Mouse (Mus musculus): ENCODE data around the gene Ar. TPM values are rescaled to one million over a fixed set of nuclear protein-coding genes. Genes with fewer than 3 reads are reported as not detected.

Ar gene
- 0.59 and 0.71 TPM in 2 replicates for polyA plus RNA-seq (2012; rRNA removed)

DNA sequence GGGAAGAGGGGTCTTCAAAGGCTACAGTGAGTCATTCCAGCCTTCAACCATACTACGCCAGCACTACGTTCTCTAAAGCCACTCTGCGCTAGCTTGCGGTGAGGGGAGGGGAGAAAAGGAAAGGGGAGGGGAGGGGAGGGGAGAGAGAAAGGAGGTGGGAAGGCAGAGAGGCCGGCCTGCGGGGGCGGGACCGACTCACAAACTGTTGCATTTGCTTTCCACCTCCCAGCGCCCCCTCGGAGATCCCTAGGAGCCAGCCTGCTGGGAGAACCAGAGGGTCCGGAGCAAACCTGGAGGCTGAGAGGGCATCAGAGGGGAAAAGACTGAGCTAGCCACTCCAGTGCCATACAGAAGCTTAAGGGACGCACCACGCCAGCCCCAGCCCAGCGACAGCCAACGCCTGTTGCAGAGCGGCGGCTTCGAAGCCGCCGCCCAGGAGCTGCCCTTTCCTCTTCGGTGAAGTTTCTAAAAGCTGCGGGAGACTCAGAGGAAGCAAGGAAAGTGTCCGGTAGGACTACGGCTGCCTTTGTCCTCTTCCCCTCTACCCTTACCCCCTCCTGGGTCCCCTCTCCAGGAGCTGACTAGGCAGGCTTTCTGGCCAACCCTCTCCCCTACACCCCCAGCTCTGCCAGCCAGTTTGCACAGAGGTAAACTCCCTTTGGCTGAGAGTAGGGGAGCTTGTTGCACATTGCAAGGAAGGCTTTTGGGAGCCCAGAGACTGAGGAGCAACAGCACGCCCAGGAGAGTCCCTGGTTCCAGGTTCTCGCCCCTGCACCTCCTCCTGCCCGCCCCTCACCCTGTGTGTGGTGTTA lies at the start of gene Ar:
Ar (plus strand) TSS at position 239 of the 812 bp plus-strand sequence.
- H3K4me1 ChIP-seq (replicated peaks; ENCODE audit: control insufficient read depth, insufficient read depth, low read length): peaks cover 2% of the 10 kb centered on the region; the same call in 1 of the 2 replicates
- peak; percentile 14 for DNase-seq

DNA sequence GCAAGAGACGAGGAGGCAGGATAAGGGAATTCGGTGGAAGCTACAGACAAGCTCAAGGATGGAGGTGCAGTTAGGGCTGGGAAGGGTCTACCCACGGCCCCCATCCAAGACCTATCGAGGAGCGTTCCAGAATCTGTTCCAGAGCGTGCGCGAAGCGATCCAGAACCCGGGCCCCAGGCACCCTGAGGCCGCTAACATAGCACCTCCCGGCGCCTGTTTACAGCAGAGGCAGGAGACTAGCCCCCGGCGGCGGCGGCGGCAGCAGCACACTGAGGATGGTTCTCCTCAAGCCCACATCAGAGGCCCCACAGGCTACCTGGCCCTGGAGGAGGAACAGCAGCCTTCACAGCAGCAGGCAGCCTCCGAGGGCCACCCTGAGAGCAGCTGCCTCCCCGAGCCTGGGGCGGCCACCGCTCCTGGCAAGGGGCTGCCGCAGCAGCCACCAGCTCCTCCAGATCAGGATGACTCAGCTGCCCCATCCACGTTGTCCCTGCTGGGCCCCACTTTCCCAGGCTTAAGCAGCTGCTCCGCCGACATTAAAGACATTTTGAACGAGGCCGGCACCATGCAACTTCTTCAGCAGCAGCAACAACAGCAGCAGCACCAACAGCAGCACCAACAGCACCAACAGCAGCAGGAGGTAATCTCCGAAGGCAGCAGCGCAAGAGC lies 1.3 kb downstream of the Ar start:
- WGBS: 5% methylated on average over 22 of the region's 30 CpGs
- H3K27me3 ChIP-seq (ENCODE audit: control insufficient read depth, insufficient read depth, low read length): peaks cover 2% of the 10 kb centered on the region; the same call in 1 of the 2 replicates
- no peak for TF ChIP-seq POLR2A (IDR thresholded peaks at IDR 0.05; ENCODE audit: control insufficient read depth, extremely low read depth, insufficient read depth, low read length, poor library complexity)
- no peak for TF ChIP-seq CTCF (IDR thresholded peaks at IDR 0.05; ENCODE audit: borderline replicate concordance, control insufficient read depth, extremely low read depth, insufficient read depth, low read length, poor library complexity)
- no peak overlapping the region for H3K27ac ChIP-seq (ENCODE audit: control insufficient read depth, insufficient read depth, low read length)
- H3K4me3 ChIP-seq (ENCODE audit: control insufficient read depth, insufficient read depth, low read length): peak overlapping the region; percentile 24
- no peaks in the 10 kb centered on the region for H3K36me3 ChIP-seq (ENCODE audit: control insufficient read depth, insufficient read depth, low read length)
- H3K4me1 ChIP-seq (replicated peaks; ENCODE audit: control insufficient read depth, insufficient read depth, low read length): peaks cover 2% of the 10 kb centered on the region; the same call in 1 of the 2 replicates
- DNase-seq: no peak

More for the DNA sequence above, at the start of gene Ar:
- H3K36me3 ChIP-seq (ENCODE audit: control insufficient read depth, insufficient read depth, low read length): no peaks in the 10 kb centered on the region
- peaks cover 2% of the 10 kb centered on the region; the same call in 1 of the 2 replicates for H3K27me3 ChIP-seq (ENCODE audit: control insufficient read depth, insufficient read depth, low read length)
- H3K4me3 ChIP-seq (ENCODE audit: control insufficient read depth, insufficient read depth, low read length): peak within 1 kb of the TSS; percentile 44
- no peak within 1 kb of the TSS for H3K27ac ChIP-seq (ENCODE audit: control insufficient read depth, insufficient read depth, low read length)
- WGBS: 1% methylated on average over 25 of the region's 27 CpGs
- TF ChIP-seq CTCF (IDR thresholded peaks at IDR 0.05; ENCODE audit: borderline replicate concordance, control insufficient read depth, extremely low read depth, insufficient read depth, low read length, poor library complexity) (no peak), POLR2A (IDR thresholded peaks at IDR 0.05; ENCODE audit: control insufficient read depth, extremely low read depth, insufficient read depth, low read length, poor library complexity) (no peak)

DNA sequence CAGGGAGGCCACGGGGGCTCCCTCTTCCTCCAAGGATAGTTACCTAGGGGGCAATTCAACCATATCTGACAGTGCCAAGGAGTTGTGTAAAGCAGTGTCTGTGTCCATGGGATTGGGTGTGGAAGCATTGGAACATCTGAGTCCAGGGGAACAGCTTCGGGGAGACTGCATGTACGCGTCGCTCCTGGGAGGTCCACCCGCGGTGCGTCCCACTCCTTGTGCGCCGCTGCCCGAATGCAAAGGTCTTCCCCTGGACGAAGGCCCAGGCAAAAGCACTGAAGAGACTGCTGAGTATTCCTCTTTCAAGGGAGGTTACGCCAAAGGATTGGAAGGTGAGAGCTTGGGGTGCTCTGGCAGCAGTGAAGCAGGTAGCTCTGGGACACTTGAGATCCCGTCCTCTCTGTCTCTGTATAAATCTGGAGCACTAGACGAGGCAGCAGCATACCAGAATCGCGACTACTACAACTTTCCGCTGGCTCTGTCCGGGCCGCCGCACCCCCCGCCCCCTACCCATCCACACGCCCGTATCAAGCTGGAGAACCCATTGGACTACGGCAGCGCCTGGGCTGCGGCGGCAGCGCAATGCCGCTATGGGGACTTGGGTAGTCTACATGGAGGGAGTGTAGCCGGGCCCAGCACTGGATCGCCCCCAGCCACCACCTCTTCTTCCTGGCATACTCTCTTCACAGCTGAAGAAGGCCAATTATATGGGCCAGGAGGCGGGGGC lies 2.0 kb downstream of the Ar start:
- no peak overlapping the region for H3K27ac ChIP-seq (ENCODE audit: control insufficient read depth, insufficient read depth, low read length)
- DNase-seq: no peak
- H3K4me1 ChIP-seq (replicated peaks; ENCODE audit: control insufficient read depth, insufficient read depth, low read length): peaks cover 2% of the 10 kb centered on the region; the same call in 1 of the 2 replicates
- H3K4me3 ChIP-seq (ENCODE audit: control insufficient read depth, insufficient read depth, low read length): peak overlapping the region; percentile 24; the same call in 1 of the 2 replicates
- H3K36me3 ChIP-seq (ENCODE audit: control insufficient read depth, insufficient read depth, low read length): no peaks in the 10 kb centered on the region
- no peak for TF ChIP-seq CTCF (IDR thresholded peaks at IDR 0.05; ENCODE audit: borderline replicate concordance, control insufficient read depth, extremely low read depth, insufficient read depth, low read length, poor library complexity)
- no peak for TF ChIP-seq POLR2A (IDR thresholded peaks at IDR 0.05; ENCODE audit: control insufficient read depth, extremely low read depth, insufficient read depth, low read length, poor library complexity)
- H3K27me3 ChIP-seq (ENCODE audit: control insufficient read depth, insufficient read depth, low read length): peaks cover 2% of the 10 kb centered on the region; the same call in 1 of the 2 replicates
- whole genome bisulfite sequencing: 7% methylated on average over 29 of the region's 33 CpGs

DNA sequence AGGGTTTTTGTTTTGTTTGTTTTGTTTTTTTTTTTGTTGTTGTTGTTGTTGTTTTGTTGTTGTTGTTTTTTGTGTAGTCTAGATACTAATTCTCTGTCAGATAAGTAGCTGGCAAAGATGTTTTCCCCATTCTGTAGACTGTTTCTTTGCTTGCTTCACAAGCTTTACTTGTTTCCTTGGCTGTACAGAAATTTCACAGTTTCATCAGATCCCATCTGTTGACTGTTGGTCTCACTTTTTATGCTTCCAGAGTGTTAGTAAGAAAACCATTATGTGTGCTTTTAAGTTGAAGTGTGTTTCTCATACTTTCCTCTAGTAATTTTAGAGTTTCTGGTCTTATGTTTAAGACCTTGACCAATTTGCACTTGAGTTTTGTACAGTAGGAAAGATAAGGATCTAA lies 41.2 kb downstream of the Ar start:
- no peak for DNase-seq
- no peaks in the 10 kb centered on the region for H3K36me3 ChIP-seq (ENCODE audit: control insufficient read depth, insufficient read depth, low read length)
- no peaks in the 10 kb centered on the region for H3K27me3 ChIP-seq (ENCODE audit: control insufficient read depth, insufficient read depth, low read length)
- TF ChIP-seq POLR2A (IDR thresholded peaks at IDR 0.05; ENCODE audit: control insufficient read depth, extremely low read depth, insufficient read depth, low read length, poor library complexity) (no peak), CTCF (IDR thresholded peaks at IDR 0.05; ENCODE audit: borderline replicate concordance, control insufficient read depth, extremely low read depth, insufficient read depth, low read length, poor library complexity) (no peak)
- H3K4me3 ChIP-seq (ENCODE audit: control insufficient read depth, insufficient read depth, low read length): no peak overlapping the region
- no peaks in the 10 kb centered on the region for H3K4me1 ChIP-seq (replicated peaks; ENCODE audit: control insufficient read depth, insufficient read depth, low read length)
- no peak overlapping the region for H3K27ac ChIP-seq (ENCODE audit: control insufficient read depth, insufficient read depth, low read length)

GRCm38 (mm10) chrX:98205766-98206165 lies 57.2 kb downstream of the Ar start:
- H3K4me1 ChIP-seq (replicated peaks; ENCODE audit: control insufficient read depth, insufficient read depth, low read length): no peaks in the 10 kb centered on the region
- TF ChIP-seq CTCF (IDR thresholded peaks at IDR 0.05; ENCODE audit: borderline replicate concordance, control insufficient read depth, extremely low read depth, insufficient read depth, low read length, poor library complexity): no peak
- no peak for TF ChIP-seq POLR2A (IDR thresholded peaks at IDR 0.05; ENCODE audit: control insufficient read depth, extremely low read depth, insufficient read depth, low read length, poor library complexity)
- no peak overlapping the region for H3K4me3 ChIP-seq (ENCODE audit: control insufficient read depth, insufficient read depth, low read length)
- H3K27me3 ChIP-seq (ENCODE audit: control insufficient read depth, insufficient read depth, low read length): no peaks in the 10 kb centered on the region
- WGBS: 85% methylated on average over 3 of the region's 3 CpGs
- H3K27ac ChIP-seq (ENCODE audit: control insufficient read depth, insufficient read depth, low read length): no peak overlapping the region
- DNase-seq: no peak
- H3K36me3 ChIP-seq (ENCODE audit: control insufficient read depth, insufficient read depth, low read length): no peaks in the 10 kb centered on the region

GRCm38 (mm10) chrX:98207166-98207565 lies 58.6 kb downstream of the Ar start:
- no peaks in the 10 kb centered on the region for H3K36me3 ChIP-seq (ENCODE audit: control insufficient read depth, insufficient read depth, low read length)
- H3K27ac ChIP-seq (ENCODE audit: control insufficient read depth, insufficient read depth, low read length): no peak overlapping the region
- WGBS: 92% methylated on average over 4 of the region's 4 CpGs
- TF ChIP-seq POLR2A (IDR thresholded peaks at IDR 0.05; ENCODE audit: control insufficient read depth, extremely low read depth, insufficient read depth, low read length, poor library complexity): no peak
- TF ChIP-seq CTCF (IDR thresholded peaks at IDR 0.05; ENCODE audit: borderline replicate concordance, control insufficient read depth, extremely low read depth, insufficient read depth, low read length, poor library complexity): no peak
- H3K4me1 ChIP-seq (replicated peaks; ENCODE audit: control insufficient read depth, insufficient read depth, low read length): no peaks in the 10 kb centered on the region
- DNase-seq: no peak
- no peaks in the 10 kb centered on the region for H3K27me3 ChIP-seq (ENCODE audit: control insufficient read depth, insufficient read depth, low read length)
- H3K4me3 ChIP-seq (ENCODE audit: control insufficient read depth, insufficient read depth, low read length): no peak overlapping the region

Measured in thymus, adult 2 months (tissue).